Mouse (Mus musculus) forebrain, embryonic 13.5 days (tissue): ENCODE measurements at regions not wholly inside any gene's neighbourhood (a gene's known extent, or its start where the extent isn't known, plus 50 kb on each side); places are given as distances from the start of the nearest gene placed in this dataset.
"Not testable (repeated sequence)": the region's sequence is repeated elsewhere in the genome, so short reads cannot be mapped to it uniquely, and the experiment has no call there.

Source experiments
- ATAC-seq: fragments of 200-750 bp; cut with Nextera tagmentation; 2 replicates; pipeline ENCODE4 v1.8.0; 2017
- H3K27ac ChIP-seq: fragments of 300-500 bp; sonication (generic); 2 replicates; pipeline ENCODE4 v1.5.1; 2015; ENCODE audit warnings: inconsistent platforms, mild to moderate bottlenecking, moderate library complexity
- H3K27me3 ChIP-seq: fragments of 300-500 bp; sonication (generic); 2 replicates; pipeline ENCODE4 v1.6.1; 2015; ENCODE audit warnings: mild to moderate bottlenecking, inconsistent platforms
- H3K36me3 ChIP-seq: fragments of 300-500 bp; sonication (generic); 2 replicates; pipeline ENCODE4 v1.6.1; 2015; ENCODE audit warnings: mild to moderate bottlenecking, inconsistent platforms; ENCODE audit not compliant: poor library complexity, severe bottlenecking
- H3K4me1 ChIP-seq: fragments of 300-500 bp; sonication (generic); 2 replicates; pipeline ENCODE4 v1.6.1; 2015; ENCODE audit warnings: inconsistent platforms
- H3K4me2 ChIP-seq: fragments of 300-500 bp; sonication (generic); 2 replicates; pipeline ENCODE4 v1.6.1; 2015; ENCODE audit warnings: inconsistent platforms, mild to moderate bottlenecking, moderate library complexity
- H3K4me3 ChIP-seq: fragments of 300-500 bp; sonication (generic); 2 replicates; pipeline ENCODE4 v1.5.1; 2015; ENCODE audit warnings: mild to moderate bottlenecking, inconsistent platforms
- H3K9ac ChIP-seq: fragments of 300-500 bp; sonication (generic); 2 replicates; pipeline ENCODE4 v1.6.1; 2015; ENCODE audit warnings: mild to moderate bottlenecking, inconsistent platforms
- H3K9me3 ChIP-seq: fragments of 300-500 bp; sonication (generic); replicated peaks from 2 replicates; pipeline ENCODE4 v1.6.1; 2016; ENCODE audit warnings: inconsistent platforms
- WGBS: fragments of 180-500 bp; shearing (Covaris S2); methylation state at CpG from one replicate; pipeline ENCODE4 v1.1.7; 2015; 5-methylcytosine and 5-hydroxymethylcytosine counted together

DNA sequence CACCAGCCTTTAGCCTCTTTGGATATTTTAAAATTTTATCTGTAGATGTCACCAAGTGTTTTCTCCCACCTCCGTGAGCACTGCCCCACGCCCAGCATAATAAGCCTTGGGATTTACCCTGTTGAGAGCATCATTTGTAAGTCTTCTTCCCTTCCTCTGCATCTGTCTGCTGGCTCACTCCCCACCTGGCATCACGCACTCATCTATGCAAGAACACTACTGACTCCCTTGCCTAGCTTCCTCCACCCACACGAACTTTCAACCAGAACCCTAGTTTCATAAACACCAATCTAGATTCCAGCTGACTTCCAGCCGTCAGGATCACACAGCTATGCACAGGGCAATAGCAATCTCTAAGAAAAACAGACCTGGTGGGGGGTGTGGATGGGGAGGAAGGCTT, 311.2 kb upstream of the Cdh4 start:
- Histone ChIP-seq H3K4me1 (no peaks in the 10 kb centered on the region), H3K9me3 (no peaks in the 10 kb centered on the region), H3K4me2 (no peak overlapping the region), H3K27me3 (no peaks in the 10 kb centered on the region), H3K27ac (no peak overlapping the region), H3K4me3 (no peak overlapping the region), H3K36me3 (no peaks in the 10 kb centered on the region), H3K9ac (no peak overlapping the region)
- WGBS, result 82% methylated on average over 5 of the region's 5 CpGs
- ATAC-seq, result no peak

DNA sequence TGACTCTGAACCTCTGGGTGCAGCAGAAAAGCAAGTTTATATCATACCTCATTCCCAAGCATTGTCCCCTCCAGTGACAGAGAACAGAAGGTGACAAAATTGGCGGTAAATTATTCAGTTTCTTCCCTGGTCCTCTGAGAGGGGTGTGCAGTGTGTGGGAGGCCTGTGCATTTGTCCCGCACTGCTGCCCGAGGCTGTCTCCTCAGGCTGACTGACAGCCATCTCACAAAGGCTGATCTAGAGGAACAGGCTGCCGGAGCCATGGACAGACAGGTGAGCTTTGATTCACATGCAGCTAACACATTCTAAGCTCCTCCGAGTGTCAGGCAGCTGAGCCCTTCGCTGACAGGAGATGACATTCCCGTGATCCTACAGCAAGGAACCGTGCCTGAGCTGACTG, 299.9 kb upstream of the Cdh4 start:
- H3K36me3 ChIP-seq, result no peaks in the 10 kb centered on the region
- no peak overlapping the region for H3K9ac ChIP-seq
- H3K27ac ChIP-seq, result no peak overlapping the region
- no peak overlapping the region for H3K4me2 ChIP-seq
- no peak overlapping the region for H3K4me3 ChIP-seq
- 71% methylated on average over 8 of the region's 8 CpGs for WGBS
- H3K27me3 ChIP-seq, result no peaks in the 10 kb centered on the region
- ATAC-seq, result no peak
- H3K9me3 ChIP-seq, result no peaks in the 10 kb centered on the region
- H3K4me1 ChIP-seq, result no peaks in the 10 kb centered on the region

DNA sequence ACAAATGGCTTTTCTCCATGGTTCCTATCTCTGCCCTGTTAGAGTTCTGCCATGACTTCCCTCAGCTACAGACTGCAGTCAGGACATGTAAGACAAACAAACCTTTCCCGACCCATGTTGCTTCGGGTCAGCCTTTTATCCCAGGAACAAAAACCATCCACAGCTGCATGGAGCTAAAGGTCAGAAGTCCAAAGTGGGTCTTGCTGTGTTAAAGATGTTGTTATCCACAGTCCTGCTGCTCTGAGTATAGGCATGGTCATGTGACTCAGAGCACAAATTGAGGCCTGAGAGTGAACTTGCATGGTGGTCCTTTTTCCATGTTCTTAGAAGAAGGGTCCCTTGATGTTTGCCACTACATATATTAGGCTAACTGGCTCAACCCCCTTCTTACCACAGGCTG, 296.5 kb upstream of the Cdh4 start:
- no peak overlapping the region for H3K27ac ChIP-seq
- H3K9me3 ChIP-seq, result no peaks in the 10 kb centered on the region
- WGBS, result 73% methylated on average over 2 of the region's 2 CpGs
- no peak for ATAC-seq
- H3K4me2 ChIP-seq, result no peak overlapping the region
- no peaks in the 10 kb centered on the region for H3K27me3 ChIP-seq
- 0 out of 2 replicates have a peak, but pooled peaks cover 8% of the 10 kb centered on the region for H3K4me1 ChIP-seq
- no peak overlapping the region for H3K9ac ChIP-seq
- H3K36me3 ChIP-seq, result no peaks in the 10 kb centered on the region
- H3K4me3 ChIP-seq, result no peak overlapping the region

DNA sequence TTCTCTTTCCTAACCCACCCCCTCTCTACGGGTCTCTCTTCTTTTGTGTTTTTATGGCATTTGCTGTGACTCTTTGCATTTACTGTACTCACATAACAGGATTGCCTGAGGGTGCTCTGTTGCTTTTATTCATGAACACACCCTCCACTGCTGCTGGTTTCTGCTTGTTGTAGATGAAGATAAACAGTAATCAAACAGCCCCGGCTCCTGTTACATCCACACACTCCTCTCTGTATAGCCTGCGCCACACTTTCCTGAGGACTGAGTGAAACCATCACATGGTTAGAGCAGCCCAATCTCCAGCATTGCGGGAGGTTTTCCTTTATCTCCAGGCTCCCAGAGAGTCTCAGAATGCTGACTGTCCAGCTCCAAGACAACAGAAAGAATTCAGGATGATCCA, 296.0 kb upstream of the Cdh4 start:
- H3K9me3 ChIP-seq, result no peaks in the 10 kb centered on the region
- H3K4me1 ChIP-seq, result 0 out of 2 replicates have a peak, but pooled peaks cover 8% of the 10 kb centered on the region
- ATAC-seq, result no peak
- no peak overlapping the region for H3K9ac ChIP-seq
- no peak overlapping the region for H3K4me2 ChIP-seq
- H3K27ac ChIP-seq, result no peak overlapping the region
- 73% methylated on average over 4 of the region's 4 CpGs for WGBS
- H3K27me3 ChIP-seq, result no peaks in the 10 kb centered on the region
- no peaks in the 10 kb centered on the region for H3K36me3 ChIP-seq
- H3K4me3 ChIP-seq, result no peak overlapping the region

DNA sequence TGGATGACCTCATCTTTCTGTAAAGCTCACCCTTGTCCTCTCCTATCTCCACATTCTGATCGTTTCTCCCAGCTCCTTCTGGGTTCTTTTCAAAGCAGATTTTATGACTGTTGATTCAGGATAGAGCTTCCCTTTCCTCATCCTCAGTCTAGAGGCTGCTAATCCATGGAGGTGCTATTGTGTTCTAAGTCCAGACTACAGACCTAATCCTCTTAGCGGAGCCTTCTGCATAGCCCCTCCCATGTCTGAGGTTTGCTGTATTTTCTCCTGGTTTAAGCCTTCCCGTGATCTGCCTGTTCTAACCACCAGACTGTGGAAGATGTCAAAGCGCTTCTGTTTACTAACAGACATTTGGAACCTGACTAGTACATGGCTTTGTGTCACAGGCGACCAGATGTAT, 294.0 kb upstream of the Cdh4 start:
- Histone ChIP-seq H3K27me3 (no peaks in the 10 kb centered on the region), H3K4me3 (no peak overlapping the region), H3K27ac (no peak overlapping the region), H3K4me2 (no peak overlapping the region), H3K9me3 (no peaks in the 10 kb centered on the region), H3K36me3 (no peaks in the 10 kb centered on the region), H3K9ac (no peak overlapping the region), H3K4me1 (0 out of 2 replicates have a peak, but pooled peaks cover 8% of the 10 kb centered on the region)
- no peak for ATAC-seq
- 40% methylated on average over 5 of the region's 5 CpGs for WGBS

DNA sequence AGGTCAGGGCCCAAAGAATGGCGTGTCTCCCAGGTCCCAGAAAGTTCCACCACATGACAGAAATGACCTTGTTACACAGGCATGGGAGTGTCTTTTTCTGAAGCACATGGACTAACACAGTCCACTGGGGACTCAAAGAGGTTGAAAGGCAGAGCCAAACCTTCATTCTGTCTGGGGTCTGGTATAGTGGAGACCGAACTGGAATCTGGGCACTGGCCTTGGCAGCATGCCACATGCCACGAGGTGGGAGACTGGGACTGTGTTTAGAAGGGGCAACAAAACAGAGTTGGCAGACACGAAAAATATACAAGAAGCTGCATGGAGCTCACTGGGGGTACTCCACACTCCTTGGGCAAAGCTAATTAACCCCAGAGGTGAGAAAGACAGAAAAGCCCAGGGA, 293.6 kb upstream of the Cdh4 start:
- Histone ChIP-seq H3K4me3 (no peak overlapping the region), H3K27me3 (no peaks in the 10 kb centered on the region), H3K27ac (no peak overlapping the region), H3K4me2 (no peak overlapping the region), H3K4me1 (0 out of 2 replicates have a peak, but pooled peaks cover 8% of the 10 kb centered on the region), H3K9me3 (no peaks in the 10 kb centered on the region), H3K9ac (no peak overlapping the region), H3K36me3 (no peaks in the 10 kb centered on the region)
- WGBS, result 35% methylated on average over 4 of the region's 4 CpGs
- 0 out of 2 replicates have a peak, but pooled peaks have one; percentile 41 for ATAC-seq

DNA sequence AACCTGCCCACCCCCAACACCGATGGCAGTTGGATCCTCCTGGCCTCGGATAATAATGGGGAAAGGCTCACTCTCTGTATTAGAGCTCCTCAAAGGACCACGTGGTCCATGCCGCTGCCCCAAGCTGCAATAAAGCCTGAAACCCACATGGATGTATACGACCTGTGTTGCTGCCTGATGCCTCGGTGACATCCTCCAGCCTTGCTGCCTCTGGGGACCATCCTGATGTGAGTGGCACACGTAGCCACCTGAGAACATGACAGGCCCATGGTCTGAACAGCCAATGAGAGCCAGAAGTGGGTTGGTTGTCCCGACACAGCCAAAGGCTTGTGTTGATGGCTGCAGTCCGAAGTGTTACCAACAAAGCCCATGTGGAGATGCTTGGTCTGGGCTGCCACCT, 283.4 kb upstream of the Cdh4 start:
- Histone ChIP-seq H3K36me3 (no peaks in the 10 kb centered on the region), H3K27me3 (no peaks in the 10 kb centered on the region), H3K4me2 (no peak overlapping the region), H3K9ac (no peak overlapping the region), H3K9me3 (no peaks in the 10 kb centered on the region), H3K4me3 (no peak overlapping the region), H3K4me1 (peaks cover 7% of the 10 kb centered on the region; the same call in 1 of the 2 replicates), H3K27ac (no peak overlapping the region)
- no peak for ATAC-seq
- 93% methylated on average over 9 of the region's 9 CpGs for WGBS

DNA sequence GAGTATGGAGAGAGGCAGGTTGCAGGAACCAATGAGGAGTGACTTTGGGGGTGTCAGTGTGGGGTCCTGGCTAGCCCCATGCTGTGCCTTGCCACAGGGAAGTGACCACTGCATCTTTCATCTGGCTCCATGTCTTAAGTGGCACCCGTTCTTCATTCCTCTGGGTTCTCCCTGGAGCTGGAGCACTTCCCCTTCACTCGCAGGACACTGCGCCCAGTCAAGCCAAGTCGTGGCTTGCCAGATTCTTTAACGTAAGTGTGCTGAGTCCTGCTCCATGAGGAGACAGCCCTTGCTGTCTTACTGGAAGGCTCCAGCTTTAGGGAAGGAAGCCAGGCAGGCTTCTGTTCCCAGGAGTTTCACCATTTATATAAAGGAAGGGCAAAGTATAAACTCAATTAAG, 279.1 kb upstream of the Cdh4 start:
- H3K4me1 ChIP-seq, result peaks cover under 1% of the 10 kb centered on the region; the same call in 1 of the 2 replicates
- WGBS, result 93% methylated on average over 5 of the region's 5 CpGs
- no peak for ATAC-seq

DNA sequence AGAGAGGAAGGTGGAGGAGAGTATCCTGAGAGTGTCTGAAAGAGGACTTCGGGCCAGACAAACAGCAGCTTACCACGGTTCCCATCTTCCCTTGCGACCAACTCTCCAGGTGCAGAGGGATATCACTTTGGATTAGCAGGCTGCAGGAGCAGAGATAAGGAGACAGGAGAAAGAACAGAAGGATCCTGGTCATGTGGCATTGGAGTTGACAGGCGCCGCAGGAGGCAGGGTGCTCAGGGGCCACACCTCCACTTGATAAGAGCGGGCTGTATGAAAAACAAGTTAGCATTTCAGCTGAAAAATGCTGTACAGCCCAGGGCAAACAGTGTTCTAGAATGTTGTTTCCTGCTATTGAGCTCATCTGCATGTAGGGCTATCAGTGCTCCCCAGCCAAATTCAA, 272.1 kb upstream of the Cdh4 start:
- no peak overlapping the region for H3K27ac ChIP-seq
- no peaks in the 10 kb centered on the region for H3K27me3 ChIP-seq
- no peak overlapping the region for H3K9ac ChIP-seq
- no peak overlapping the region for H3K4me2 ChIP-seq
- H3K36me3 ChIP-seq, result no peaks in the 10 kb centered on the region
- H3K4me3 ChIP-seq, result no peak overlapping the region
- WGBS, result 71% methylated on average over 6 of the region's 6 CpGs
- H3K9me3 ChIP-seq, result no peaks in the 10 kb centered on the region
- H3K4me1 ChIP-seq, result no peaks in the 10 kb centered on the region
- no peak for ATAC-seq

More for the DNA sequence above, 279.1 kb upstream of the Cdh4 start:
- Histone ChIP-seq H3K9ac (no peak overlapping the region), H3K9me3 (no peaks in the 10 kb centered on the region), H3K36me3 (no peaks in the 10 kb centered on the region), H3K4me2 (no peak overlapping the region), H3K27me3 (no peaks in the 10 kb centered on the region), H3K27ac (no peak overlapping the region), H3K4me3 (no peak overlapping the region)

DNA sequence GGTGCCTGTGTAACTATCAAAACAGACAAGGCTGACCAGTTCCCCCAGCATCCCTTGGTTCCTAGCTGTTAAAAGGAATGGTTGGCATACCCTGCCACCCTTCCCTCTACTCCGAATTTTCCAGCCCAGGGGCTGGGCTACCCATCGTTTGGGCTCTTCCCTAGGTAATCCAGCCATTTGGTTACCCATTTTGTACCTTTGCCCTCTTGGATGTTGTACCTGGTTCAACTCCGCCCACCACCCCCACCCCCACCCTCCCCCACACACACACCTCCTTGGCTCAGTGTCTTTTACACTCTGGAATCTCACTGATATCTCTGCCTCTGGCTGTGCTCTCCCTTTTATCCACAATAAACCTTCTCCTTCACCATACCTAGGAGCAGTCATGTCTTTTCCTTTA, 271.6 kb upstream of the Cdh4 start:
- ATAC-seq, result no peak
- H3K9ac ChIP-seq, result no peak overlapping the region
- no peaks in the 10 kb centered on the region for H3K27me3 ChIP-seq
- H3K36me3 ChIP-seq, result no peaks in the 10 kb centered on the region
- no peak overlapping the region for H3K27ac ChIP-seq
- no peak overlapping the region for H3K4me2 ChIP-seq
- 71% methylated on average over 3 of the region's 3 CpGs for WGBS
- no peaks in the 10 kb centered on the region for H3K9me3 ChIP-seq
- no peaks in the 10 kb centered on the region for H3K4me1 ChIP-seq
- no peak overlapping the region for H3K4me3 ChIP-seq

DNA sequence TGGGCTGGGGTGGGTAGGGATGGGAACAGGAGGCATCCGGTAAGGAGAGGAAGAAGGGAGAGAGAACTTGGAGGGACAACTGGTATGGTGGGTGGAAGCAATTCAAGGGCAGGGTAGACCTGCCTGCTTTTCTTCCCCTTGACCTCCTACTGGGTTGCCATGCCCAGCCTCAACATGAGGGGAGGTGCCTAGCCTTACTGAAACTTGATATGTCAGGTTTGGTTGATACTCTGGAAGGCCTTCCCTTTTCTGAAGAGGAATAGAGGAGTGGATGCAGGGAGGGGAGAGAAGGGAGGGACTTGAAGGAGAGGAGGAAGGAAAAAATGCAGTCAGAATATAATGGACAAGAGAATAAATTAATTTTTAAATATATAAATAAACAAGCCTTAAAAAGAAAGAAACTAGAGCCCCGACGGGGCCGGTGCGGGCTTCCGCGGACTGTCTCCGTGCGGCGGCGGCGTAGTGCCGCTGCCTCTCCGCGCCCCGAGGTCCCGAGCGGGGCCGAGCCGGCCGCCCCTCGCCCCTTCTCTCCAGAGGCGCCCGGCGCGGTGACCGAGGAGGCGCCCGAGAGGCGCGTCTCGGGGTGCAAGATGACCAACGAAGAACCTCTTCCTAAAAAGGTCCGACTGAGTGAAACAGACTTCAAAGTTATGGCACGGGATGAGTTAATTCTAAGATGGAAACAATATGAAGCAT, 265.2 kb upstream of the Cdh4 start:
- Histone ChIP-seq H3K27me3 (peaks cover 14% of the 10 kb centered on the region; the same call in 1 of the 2 replicates), H3K4me3 (0 out of 2 replicates have a peak overlapping the region, but pooled peaks have one; percentile 7), H3K4me2 (peak overlapping the region; percentile 45)
- 4% methylated on average over 32 of the region's 35 CpGs for WGBS
- not testable (repeated sequence) for H3K9ac ChIP-seq, H3K9me3 ChIP-seq, H3K36me3 ChIP-seq, H3K4me1 ChIP-seq, H3K27ac ChIP-seq
- ATAC-seq, result peak; percentile 66; the same call in 1 of the 2 replicates

DNA sequence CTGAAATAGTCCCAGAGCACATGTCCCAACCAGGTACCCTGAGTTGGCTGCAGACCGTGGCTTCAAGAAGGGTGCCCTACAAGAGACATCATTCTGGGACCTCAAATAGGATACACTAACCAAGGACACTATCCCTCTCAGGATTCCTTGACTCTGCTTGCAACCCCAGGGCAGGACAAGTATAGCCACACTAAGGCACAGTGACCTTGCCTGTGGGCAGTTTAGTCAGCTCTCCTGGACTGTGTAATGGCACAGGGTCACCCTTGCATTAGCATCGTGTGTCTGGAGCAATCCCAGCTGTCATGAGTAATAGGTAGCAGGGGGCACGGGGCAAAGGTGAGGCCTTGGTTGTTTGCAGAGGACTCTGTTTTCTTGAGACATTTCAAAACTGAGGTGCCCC, 260.9 kb upstream of the Cdh4 start:
- no peak overlapping the region for H3K4me2 ChIP-seq
- H3K4me1 ChIP-seq, result no peaks in the 10 kb centered on the region
- no peak overlapping the region for H3K9ac ChIP-seq
- H3K4me3 ChIP-seq, result no peak overlapping the region
- no peak for ATAC-seq
- no peaks in the 10 kb centered on the region for H3K9me3 ChIP-seq
- no peak overlapping the region for H3K27ac ChIP-seq
- no peaks in the 10 kb centered on the region for H3K36me3 ChIP-seq
- H3K27me3 ChIP-seq, result peaks cover 11% of the 10 kb centered on the region; the same call in 1 of the 2 replicates
- WGBS, result 84% methylated on average over 3 of the region's 3 CpGs

DNA sequence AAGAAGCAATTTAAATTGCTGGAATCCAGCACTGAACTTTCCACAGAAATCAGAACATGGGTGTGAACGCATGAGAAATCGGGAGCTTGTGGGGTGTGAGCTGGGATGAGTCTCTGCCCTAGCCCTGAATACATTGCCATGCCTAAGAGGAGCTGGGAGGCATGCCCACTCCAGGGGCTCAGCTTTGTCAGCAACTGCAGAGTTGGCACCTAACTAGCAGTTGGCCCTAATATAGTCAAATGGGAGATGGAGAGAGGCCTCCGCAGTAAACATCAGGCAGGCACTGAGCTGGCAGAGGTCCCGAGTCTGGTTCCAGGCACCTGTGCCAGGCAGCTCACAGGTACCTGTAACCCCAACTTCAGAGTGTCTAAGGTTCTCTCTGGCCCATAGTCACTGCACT, 260.1 kb upstream of the Cdh4 start:
- 76% methylated on average over 4 of the region's 4 CpGs for WGBS
- no peak overlapping the region for H3K4me2 ChIP-seq
- H3K4me3 ChIP-seq, result no peak overlapping the region
- no peak overlapping the region for H3K9ac ChIP-seq
- H3K27ac ChIP-seq, result no peak overlapping the region
- H3K4me1 ChIP-seq, result no peaks in the 10 kb centered on the region
- peaks cover 5% of the 10 kb centered on the region; the same call in 1 of the 2 replicates for H3K27me3 ChIP-seq
- ATAC-seq, result no peak
- no peaks in the 10 kb centered on the region for H3K9me3 ChIP-seq
- no peaks in the 10 kb centered on the region for H3K36me3 ChIP-seq
